Mouse (Mus musculus) liver, postnatal 0 days (tissue): ENCODE data around the gene Slc23a2. TPM values are rescaled to one million over a fixed set of nuclear protein-coding genes. Genes with fewer than 3 reads are reported as not detected.

Experiments used
- ATAC-seq: fragments of 200-750 bp; cut with Nextera tagmentation; 2 replicates; pipeline ENCODE4 v1.8.0; 2017; ENCODE audit warnings: mild to moderate bottlenecking, moderate library complexity
- DNase-seq: peaks from one replicate; pipeline ENCODE4 v3.0.0-alpha.2; 2016
- H3K27ac ChIP-seq: fragments of 300-500 bp; sonication (generic); 2 replicates; pipeline ENCODE4 v1.5.1; 2014; ENCODE audit warnings: antibody characterized with exemption, moderate library complexity, mild to moderate bottlenecking, low read depth
- H3K27me3 ChIP-seq: fragments of 300-500 bp; sonication (generic); 2 replicates; pipeline ENCODE4 v1.6.1; 2014; ENCODE audit warnings: low read length, control low read depth, mixed read lengths; ENCODE audit not compliant: insufficient read depth
- H3K36me3 ChIP-seq: fragments of 300-500 bp; sonication (generic); replicated peaks from 2 replicates; pipeline ENCODE4 v1.6.1; 2014; ENCODE audit warnings: mild to moderate bottlenecking, control low read depth, low read length, moderate library complexity, mixed read lengths; ENCODE audit not compliant: insufficient read depth
- H3K4me1 ChIP-seq: fragments of 300-500 bp; sonication (generic); 2 replicates; pipeline ENCODE4 v1.6.1; 2014; ENCODE audit warnings: antibody characterized with exemption, mild to moderate bottlenecking, control low read depth; ENCODE audit not compliant: insufficient read depth
- H3K4me2 ChIP-seq: fragments of 300-500 bp; sonication (generic); 2 replicates; pipeline ENCODE4 v1.6.1; 2014; ENCODE audit warnings: low read depth, mild to moderate bottlenecking, low read length, moderate library complexity, mixed read lengths
- H3K4me3 ChIP-seq: fragments of 300-500 bp; sonication (generic); 2 replicates; pipeline ENCODE4 v1.5.1; 2014; ENCODE audit warnings: low read depth, low read length
- H3K9ac ChIP-seq: fragments of 300-500 bp; sonication (generic); replicated peaks from 2 replicates; pipeline ENCODE4 v1.6.1; 2014; ENCODE audit warnings: mild to moderate bottlenecking, moderate library complexity
- H3K9me3 ChIP-seq: fragments of 300-500 bp; sonication (generic); 2 replicates; pipeline ENCODE4 v1.6.1; 2016; ENCODE audit warnings: mild to moderate bottlenecking, control low read depth, low read length, mixed read lengths
- CTCF ChIP-seq: sonication (generic); IDR thresholded peaks from 2 replicates; pipeline ENCODE4 v1.5.1; 2016; ENCODE audit warnings: antibody characterized with exemption, low read depth
- EP300 ChIP-seq: IDR thresholded peaks from 2 replicates; pipeline ENCODE4 v1.6.1; 2016; ENCODE audit warnings: antibody characterized with exemption, low read depth, mild to moderate bottlenecking
- WGBS: fragments of 180-500 bp; shearing (Covaris S2); extraction: QIAGEN DNeasy Blood & Tissue Kit; methylation state at CpG from one replicate; pipeline ENCODE4 v1.1.7; 2014; ENCODE audit not compliant: insufficient replicate concordance; 5-methylcytosine and 5-hydroxymethylcytosine counted together
- polyA plus RNA-seq: library from polyadenylated mRNA; unstranded; fragments of >200 nt; fragmentation: Nextera tagmentation; extraction: Ambion mirVana; gene quantifications from 2 replicates; pipeline ENCODE4 v1.2.1, GENCODE M21; 2015

Gene Slc23a2
- polyA plus RNA-seq, 1 experiment from 2014 or later, result 9.1 TPM

GRCm38 (mm10) chr2:132007475-132007819 lies 137.5 kb downstream of the Slc23a2 start:
- TF ChIP-seq EP300 (no peak), CTCF (no peak)
- peaks cover 12% of the 10 kb centered on the region for H3K36me3 ChIP-seq
- WGBS, result 50% methylated on average over 6 of the region's 6 CpGs
- no peaks in the 10 kb centered on the region for H3K9me3 ChIP-seq
- ATAC-seq (no peak), DNase-seq (no peak)
- H3K9ac ChIP-seq, result no peak overlapping the region
- H3K27ac ChIP-seq, result no peak overlapping the region
- H3K4me1 ChIP-seq, result no peaks in the 10 kb centered on the region
- H3K27me3 ChIP-seq, result no peaks in the 10 kb centered on the region
- no peak overlapping the region for H3K4me3 ChIP-seq
- H3K4me2 ChIP-seq, result no peak overlapping the region

- H3K4me3 ChIP-seq, result no peak overlapping the region
- TF ChIP-seq CTCF (no peak), EP300 (no peak)
- no peaks in the 10 kb centered on the region for H3K4me1 ChIP-seq
- 0 out of 2 replicates have a peak overlapping the region, but pooled peaks have one; percentile 48 for H3K27ac ChIP-seq
- no peaks in the 10 kb centered on the region for H3K9me3 ChIP-seq
- ATAC-seq (peak; percentile 67), DNase-seq (peak; percentile 45)
- H3K36me3 ChIP-seq, result peaks cover 12% of the 10 kb centered on the region
- no peak overlapping the region for H3K9ac ChIP-seq
- no peaks in the 10 kb centered on the region for H3K27me3 ChIP-seq
- H3K4me2 ChIP-seq, result no peak overlapping the region
- WGBS, result 65% methylated on average over 18 of the region's 18 CpGs
Observed at GRCm38 (mm10) chr2:132006561-132007474, 138.1 kb downstream of the Slc23a2 start.

GRCm38 (mm10) chr2:132005445-132005844 lies 139.5 kb downstream of the Slc23a2 start:
- no peaks in the 10 kb centered on the region for H3K9me3 ChIP-seq
- H3K36me3 ChIP-seq, result peaks cover 10% of the 10 kb centered on the region
- TF ChIP-seq CTCF, result no peak
- no peak for TF ChIP-seq EP300
- 76% methylated on average over 4 of the region's 4 CpGs for WGBS
- ATAC-seq (no peak), DNase-seq (no peak)
- H3K27ac ChIP-seq, result no peak overlapping the region
- H3K9ac ChIP-seq, result no peak overlapping the region
- H3K4me3 ChIP-seq, result no peak overlapping the region
- H3K4me1 ChIP-seq, result no peaks in the 10 kb centered on the region
- no peak overlapping the region for H3K4me2 ChIP-seq
- H3K27me3 ChIP-seq, result no peaks in the 10 kb centered on the region

GRCm38 (mm10) chr2:132004495-132005136 lies 140.3 kb downstream of the Slc23a2 start:
- ATAC-seq, result no peak
- 74% methylated on average over 9 of the region's 9 CpGs for WGBS
- H3K9me3 ChIP-seq, result no peaks in the 10 kb centered on the region
- DNase-seq, result no peak
- H3K27me3 ChIP-seq, result no peaks in the 10 kb centered on the region
- H3K36me3 ChIP-seq, result peaks cover 13% of the 10 kb centered on the region
- no peaks in the 10 kb centered on the region for H3K4me1 ChIP-seq
- H3K27ac ChIP-seq, result no peak overlapping the region
- TF ChIP-seq CTCF (no peak), EP300 (no peak)
- H3K9ac ChIP-seq, result no peak overlapping the region
- H3K4me3 ChIP-seq, result no peak overlapping the region
- H3K4me2 ChIP-seq, result no peak overlapping the region

- Histone ChIP-seq H3K36me3 (peaks cover 10% of the 10 kb centered on the region), H3K9ac (no peak overlapping the region), H3K27me3 (no peaks in the 10 kb centered on the region), H3K9me3 (no peaks in the 10 kb centered on the region), H3K4me2 (no peak overlapping the region), H3K4me3 (no peak overlapping the region), H3K27ac (no peak overlapping the region), H3K4me1 (no peaks in the 10 kb centered on the region)
- TF ChIP-seq CTCF (no peak), EP300 (no peak)
- ATAC-seq (no peak), DNase-seq (no peak)
- WGBS, result 58% methylated on average over 5 of the region's 5 CpGs
Observed at GRCm38 (mm10) chr2:132003916-132004315, 141.0 kb downstream of the Slc23a2 start.

Other genes with a start within 250 kb of the Slc23a2 start
- 19.5 and 20.2 TPM in 2 replicates for gene Prnp, start 235.2 kb downstream of the Slc23a2 start, polyA plus RNA-seq
- gene Prn, start 235.2 kb downstream of the Slc23a2 start, polyA plus RNA-seq, result not detected in 2 replicates
- 0.40 and 0.47 TPM in 2 replicates for gene Prnd, start 194.2 kb downstream of the Slc23a2 start, polyA plus RNA-seq
- gene Rassf2, start 114.8 kb downstream of the Slc23a2 start, polyA plus RNA-seq, result 1.9 and 3.0 TPM in 2 replicates
- 19.1 and 20.9 TPM in 2 replicates for gene Tmem230, start 102.7 kb upstream of the Slc23a2 start, polyA plus RNA-seq
- 148 and 158 TPM in 2 replicates for gene Pcna, start 108.2 kb upstream of the Slc23a2 start, polyA plus RNA-seq
- 7.9 and 10.5 TPM in 2 replicates for gene Cds2, start 118.0 kb upstream of the Slc23a2 start, polyA plus RNA-seq
- gene Prokr2, start 240.3 kb upstream of the Slc23a2 start, polyA plus RNA-seq, result 0.02 TPM in 2 replicates